Mouse (Mus musculus): Measurements from ENCODE around the gene Cfap77. TPM values are rescaled to one million over a fixed set of nuclear protein-coding genes. Genes with fewer than 3 reads are reported as not detected.

Cfap77 gene
- polyA plus RNA-seq, 1 experiment, result 0.31 TPM

DNA sequence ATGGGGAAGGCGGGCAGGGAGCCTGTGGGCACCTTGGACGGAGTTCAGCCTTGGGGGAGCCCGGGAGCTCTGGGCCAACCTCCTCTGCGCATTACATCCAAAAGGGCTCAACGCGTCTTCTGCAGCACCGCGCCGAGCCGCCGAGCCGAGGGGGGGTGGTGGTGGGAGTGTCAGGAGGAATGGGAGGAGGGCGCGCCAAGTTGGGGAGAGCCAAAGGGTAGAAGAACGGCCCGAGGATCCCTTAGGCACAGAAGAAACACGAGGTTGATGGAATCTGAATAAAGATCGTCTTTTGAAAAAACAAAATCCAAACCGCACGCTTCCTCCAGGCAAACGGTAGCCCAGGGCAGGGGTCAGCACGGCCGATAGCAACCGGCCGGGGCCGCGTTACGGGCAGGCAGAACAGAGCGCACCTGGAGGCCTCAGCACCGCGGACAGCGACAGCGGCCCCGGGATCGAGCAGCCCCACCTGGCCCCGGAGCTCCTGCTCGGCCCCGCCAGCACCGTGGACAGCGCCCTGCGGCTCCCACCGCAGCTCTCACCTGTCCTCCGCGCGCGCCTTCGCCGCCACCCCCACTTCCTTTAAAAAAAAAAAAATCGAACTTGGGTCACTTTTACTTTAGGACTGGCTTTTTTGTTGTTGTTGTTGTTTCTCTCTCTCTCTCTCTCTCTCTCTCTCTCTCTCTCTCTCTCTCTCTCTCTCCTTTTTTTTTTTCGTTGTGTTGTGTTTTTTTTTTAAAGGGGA, 138.9 kb downstream of the Cfap77 start:
- TF ChIP-seq POLR2A (IDR thresholded peaks at IDR 0.05; ENCODE audit: low read depth, low read length), result no peak
- TF ChIP-seq CTCF (conservative IDR thresholded peaks at IDR 0.05; ENCODE audit: insufficient read depth, insufficient read length, low read depth, low read length), result no peak
- peaks cover 7% of the 10 kb centered on the region for H3K27me3 ChIP-seq (replicated peaks; ENCODE audit: control insufficient read depth, insufficient read depth, low read length)
- H3K27ac ChIP-seq (ENCODE audit: insufficient read depth, low read depth, low read length), result no peak overlapping the region
- H3K36me3 ChIP-seq (ENCODE audit: control insufficient read depth, insufficient read depth, low read length), result no peaks in the 10 kb centered on the region
- no peaks in the 10 kb centered on the region for H3K4me1 ChIP-seq (ENCODE audit: control insufficient read depth, insufficient read depth, low read length)
- H3K4me3 ChIP-seq (ENCODE audit: insufficient read depth, low read depth, low read length), result no peak overlapping the region
- 1% methylated on average over 50 of the region's 50 CpGs for WGBS
- peak; percentile 85 for DNase-seq

DNA sequence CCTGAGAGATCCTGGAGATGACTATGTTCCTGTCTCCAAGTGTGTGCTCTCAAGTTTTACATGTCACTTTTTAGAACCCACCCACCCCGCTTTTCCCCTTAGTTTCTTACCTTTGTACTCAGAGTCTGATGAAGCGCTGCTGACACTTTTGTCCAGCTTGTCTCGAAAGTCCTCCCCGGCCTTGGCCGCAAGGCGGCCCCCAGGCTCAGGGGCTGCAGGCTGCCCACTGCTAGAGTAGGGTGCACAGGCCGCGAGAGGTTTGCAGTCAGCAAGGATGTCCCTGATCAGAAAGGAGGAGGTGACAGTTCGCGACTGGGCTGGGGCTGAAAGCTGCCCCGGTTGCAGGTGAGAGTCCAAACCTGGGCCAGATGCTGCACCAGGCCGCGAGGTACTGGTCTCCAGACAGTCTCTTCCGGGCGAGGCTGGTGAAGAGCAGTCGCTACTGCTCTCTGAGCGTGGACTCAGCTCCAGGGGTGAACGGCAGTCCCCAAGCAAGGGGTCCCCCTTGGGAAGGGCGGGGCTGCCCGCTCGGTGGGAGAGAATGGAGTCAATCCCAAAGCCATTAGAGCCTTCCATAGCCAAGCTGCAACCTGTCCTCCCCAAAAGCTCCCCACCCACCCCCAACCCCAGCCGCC, 139.6 kb downstream of the Cfap77 start:
- WGBS, result 7% methylated on average over 22 of the region's 22 CpGs
- TF ChIP-seq CTCF (conservative IDR thresholded peaks at IDR 0.05; ENCODE audit: insufficient read depth, insufficient read length, low read depth, low read length) (no peak), POLR2A (IDR thresholded peaks at IDR 0.05; ENCODE audit: low read depth, low read length) (no peak)
- H3K36me3 ChIP-seq (ENCODE audit: control insufficient read depth, insufficient read depth, low read length), result no peaks in the 10 kb centered on the region
- H3K4me1 ChIP-seq (ENCODE audit: control insufficient read depth, insufficient read depth, low read length), result no peaks in the 10 kb centered on the region
- H3K4me3 ChIP-seq (ENCODE audit: insufficient read depth, low read depth, low read length), result no peak overlapping the region
- peaks cover 7% of the 10 kb centered on the region for H3K27me3 ChIP-seq (replicated peaks; ENCODE audit: control insufficient read depth, insufficient read depth, low read length)
- no peak overlapping the region for H3K27ac ChIP-seq (ENCODE audit: insufficient read depth, low read depth, low read length)
- DNase-seq, result no peak

DNA sequence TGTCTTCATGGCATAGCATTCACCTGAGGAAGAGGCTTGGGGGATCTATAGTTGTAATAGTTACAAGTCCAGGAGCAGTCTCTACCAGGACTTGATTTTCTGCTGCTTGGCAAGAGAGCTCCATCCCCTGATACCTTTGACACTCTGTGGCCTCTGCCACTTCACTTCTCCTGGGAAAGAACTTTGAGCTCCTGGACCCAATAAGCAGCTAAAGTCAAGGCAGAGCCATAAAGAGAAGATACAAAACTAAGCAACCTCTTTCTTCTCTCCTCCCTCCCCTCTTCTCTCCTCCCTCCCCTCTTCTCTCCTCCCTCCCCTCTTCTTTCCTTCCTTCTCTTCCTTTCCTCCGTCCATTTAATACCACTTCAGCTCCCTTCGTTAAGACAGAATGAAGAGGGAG, 140.7 kb downstream of the Cfap77 start:
- DNase-seq, result no peak
- no peak overlapping the region for H3K27ac ChIP-seq (ENCODE audit: insufficient read depth, low read depth, low read length)
- TF ChIP-seq POLR2A (IDR thresholded peaks at IDR 0.05; ENCODE audit: low read depth, low read length) (no peak), CTCF (conservative IDR thresholded peaks at IDR 0.05; ENCODE audit: insufficient read depth, insufficient read length, low read depth, low read length) (no peak)
- WGBS, result 4% methylated on average over 2 of the region's 2 CpGs
- H3K4me3 ChIP-seq (ENCODE audit: insufficient read depth, low read depth, low read length), result no peak overlapping the region
- no peaks in the 10 kb centered on the region; the same call in 1 of the 2 replicates for H3K4me1 ChIP-seq (ENCODE audit: control insufficient read depth, insufficient read depth, low read length)
- H3K36me3 ChIP-seq (ENCODE audit: control insufficient read depth, insufficient read depth, low read length), result no peaks in the 10 kb centered on the region
- peaks cover 8% of the 10 kb centered on the region for H3K27me3 ChIP-seq (replicated peaks; ENCODE audit: control insufficient read depth, insufficient read depth, low read length)

DNA sequence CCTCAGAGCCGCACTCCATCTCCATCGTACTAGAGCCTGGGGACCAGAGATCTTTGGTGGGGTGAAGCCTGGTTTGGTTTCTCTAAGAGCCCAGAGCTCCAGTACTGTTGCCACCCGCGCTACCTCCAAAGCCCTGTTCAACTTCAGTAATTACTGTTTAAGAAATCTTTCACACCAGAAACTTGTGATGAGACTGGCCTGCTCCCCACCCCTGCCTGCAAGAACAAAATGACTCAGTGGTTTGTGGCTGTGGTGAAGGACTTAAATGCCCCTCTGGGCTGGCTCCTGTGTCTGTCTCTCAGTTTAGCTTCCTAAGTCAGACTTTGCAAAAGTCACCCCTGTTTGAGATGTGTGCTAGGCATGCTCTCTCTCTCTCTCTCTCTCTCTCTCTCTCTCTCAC, 141.9 kb downstream of the Cfap77 start:
- WGBS, result 13% methylated on average over 4 of the region's 4 CpGs
- no peak overlapping the region for H3K27ac ChIP-seq (ENCODE audit: insufficient read depth, low read depth, low read length)
- no peak overlapping the region for H3K4me3 ChIP-seq (ENCODE audit: insufficient read depth, low read depth, low read length)
- no peaks in the 10 kb centered on the region; the same call in 1 of the 2 replicates for H3K4me1 ChIP-seq (ENCODE audit: control insufficient read depth, insufficient read depth, low read length)
- no peaks in the 10 kb centered on the region for H3K36me3 ChIP-seq (ENCODE audit: control insufficient read depth, insufficient read depth, low read length)
- DNase-seq, result no peak
- H3K27me3 ChIP-seq (replicated peaks; ENCODE audit: control insufficient read depth, insufficient read depth, low read length), result peaks cover 7% of the 10 kb centered on the region
- no peak for TF ChIP-seq CTCF (conservative IDR thresholded peaks at IDR 0.05; ENCODE audit: insufficient read depth, insufficient read length, low read depth, low read length)
- no peak for TF ChIP-seq POLR2A (IDR thresholded peaks at IDR 0.05; ENCODE audit: low read depth, low read length)

DNA sequence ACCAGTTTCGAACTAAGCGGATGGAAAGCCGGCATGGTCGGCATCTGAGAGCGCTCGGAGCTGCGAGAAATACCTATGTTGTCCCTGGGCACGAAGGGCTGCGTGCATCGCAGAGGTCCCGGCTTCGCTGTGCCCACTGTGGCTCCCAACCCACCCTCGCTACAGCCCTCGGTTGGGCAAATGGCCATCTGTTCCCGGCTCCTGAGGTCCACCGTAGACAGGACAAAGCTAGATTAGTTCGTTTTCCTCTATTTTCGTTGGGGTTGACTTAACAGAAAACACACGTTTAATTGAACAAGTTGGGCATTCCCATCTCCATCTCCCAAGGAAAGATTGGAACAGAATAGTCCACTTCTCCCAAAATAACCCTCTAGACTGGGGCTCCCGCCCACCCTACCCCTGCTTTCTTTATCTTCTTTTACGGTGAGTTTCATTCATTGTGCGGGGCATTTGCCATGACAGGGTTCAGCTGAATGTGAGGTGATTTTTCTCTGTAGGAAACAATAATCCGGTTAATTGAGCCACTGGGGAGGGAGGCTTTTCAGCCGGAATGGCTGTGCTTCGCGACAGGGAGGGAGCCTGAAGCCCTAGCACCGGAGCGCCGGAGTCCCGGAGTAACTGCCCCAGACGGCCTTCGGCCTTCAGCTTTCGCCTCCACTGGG, 142.7 kb downstream of the Cfap77 start:
- Histone ChIP-seq H3K36me3 (ENCODE audit: control insufficient read depth, insufficient read depth, low read length) (no peaks in the 10 kb centered on the region), H3K27me3 (replicated peaks; ENCODE audit: control insufficient read depth, insufficient read depth, low read length) (peaks cover 4% of the 10 kb centered on the region)
- 8% methylated on average over 33 of the region's 33 CpGs for WGBS

DNA sequence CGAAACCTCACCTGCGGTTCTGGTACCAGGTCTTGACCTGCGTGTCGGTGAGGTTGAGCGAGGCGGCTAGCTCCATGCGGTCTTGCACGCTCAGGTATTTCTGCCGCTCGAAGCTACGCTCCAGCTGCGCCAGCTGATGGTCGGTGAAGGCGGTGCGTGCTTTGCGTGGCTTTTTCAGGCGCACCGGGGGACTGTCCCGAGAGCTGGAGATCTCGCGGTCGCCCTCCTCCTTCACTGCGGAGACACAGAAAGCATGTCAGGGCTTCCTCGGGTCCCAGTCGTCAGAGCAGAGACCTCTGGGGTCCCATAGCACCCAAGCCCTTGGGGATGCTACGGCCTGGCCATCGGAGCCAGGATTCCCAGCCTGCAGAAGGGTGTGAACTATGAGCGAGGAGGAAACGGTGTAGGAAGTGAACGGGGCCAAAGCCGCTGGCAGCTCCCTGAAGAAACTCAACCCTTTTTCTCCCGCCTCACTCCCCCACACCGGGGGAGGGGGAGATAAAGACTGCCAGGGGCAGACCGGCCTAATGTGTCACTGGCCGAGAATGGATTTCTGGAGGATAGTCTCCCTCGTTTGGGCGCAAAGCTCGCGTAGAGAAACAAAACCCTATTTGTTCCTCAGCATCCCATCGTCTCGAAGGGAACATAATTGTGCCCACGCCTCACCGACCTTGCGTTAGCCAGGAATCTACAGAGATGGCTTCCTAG, 143.4 kb downstream of the Cfap77 start:
- H3K36me3 ChIP-seq (ENCODE audit: control insufficient read depth, insufficient read depth, low read length), result no peaks in the 10 kb centered on the region
- H3K27me3 ChIP-seq (replicated peaks; ENCODE audit: control insufficient read depth, insufficient read depth, low read length), result peaks cover 4% of the 10 kb centered on the region
- DNase-seq, result no peak
- no peak overlapping the region for H3K4me3 ChIP-seq (ENCODE audit: insufficient read depth, low read depth, low read length)
- WGBS, result 3% methylated on average over 44 of the region's 44 CpGs
- TF ChIP-seq CTCF (conservative IDR thresholded peaks at IDR 0.05; ENCODE audit: insufficient read depth, insufficient read length, low read depth, low read length) (no peak), POLR2A (IDR thresholded peaks at IDR 0.05; ENCODE audit: low read depth, low read length) (no peak)
- no peak overlapping the region for H3K27ac ChIP-seq (ENCODE audit: insufficient read depth, low read depth, low read length)
- H3K4me1 ChIP-seq (ENCODE audit: control insufficient read depth, insufficient read depth, low read length), result no peaks in the 10 kb centered on the region; the same call in 1 of the 2 replicates

More for the DNA sequence above, 142.7 kb downstream of the Cfap77 start:
- DNase-seq, result no peak
- no peak overlapping the region for H3K27ac ChIP-seq (ENCODE audit: insufficient read depth, low read depth, low read length)
- TF ChIP-seq CTCF (conservative IDR thresholded peaks at IDR 0.05; ENCODE audit: insufficient read depth, insufficient read length, low read depth, low read length) (no peak), POLR2A (IDR thresholded peaks at IDR 0.05; ENCODE audit: low read depth, low read length) (no peak)
- H3K4me3 ChIP-seq (ENCODE audit: insufficient read depth, low read depth, low read length), result no peak overlapping the region
- no peaks in the 10 kb centered on the region; the same call in 1 of the 2 replicates for H3K4me1 ChIP-seq (ENCODE audit: control insufficient read depth, insufficient read depth, low read length)

Measured in kidney, adult 2 months (tissue).